Comparison of ENCODE assay signal across 7 mouse cellular contexts in the genomic region with DNA sequence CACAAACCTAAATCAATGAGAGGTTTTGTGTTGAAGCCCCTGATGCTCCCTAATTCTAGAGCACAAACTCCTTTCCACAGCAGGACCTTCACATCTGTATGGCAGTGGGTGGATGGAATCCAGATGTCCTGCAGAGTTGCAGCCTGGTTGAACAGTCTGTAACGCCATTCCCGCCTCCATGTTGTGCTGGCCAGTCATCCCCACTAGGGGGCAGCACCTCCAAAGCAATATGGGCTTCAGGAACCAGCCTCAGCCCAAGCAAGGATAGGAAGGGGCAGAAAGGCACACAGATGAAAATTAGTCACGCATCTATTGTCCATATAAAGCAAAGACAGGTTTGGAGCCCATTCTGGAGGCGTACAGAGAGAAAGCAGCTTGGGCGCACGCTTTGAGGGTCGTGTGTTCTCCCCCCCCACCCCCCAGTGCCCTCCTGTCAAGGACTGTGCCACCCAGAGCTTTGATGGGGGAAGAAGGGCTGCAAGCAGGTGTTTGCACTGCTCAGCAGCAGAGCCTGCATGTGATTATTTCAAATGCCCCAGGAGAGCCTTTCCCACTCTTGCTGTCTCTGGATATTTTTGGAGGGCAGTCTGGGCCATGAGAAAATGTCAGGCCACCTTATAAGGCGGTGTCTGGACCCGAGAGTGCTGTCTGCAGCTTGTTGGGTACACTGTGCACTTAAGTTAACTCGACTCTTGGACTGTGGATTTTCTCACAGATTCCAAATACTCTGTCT. TPM values are rescaled to one million over a fixed set of nuclear protein-coding genes. Genes with fewer than 3 reads are reported as not detected.
DNase-seq lines count a peak whose midpoint lies in the region; ATAC-seq and TF ChIP-seq lines count a peak whose summit lies in the region.

No protein-coding gene starts in this region.

- no peaks in the 10 kb centered on the region for H3K9me3 ChIP-seq in limb, embryonic 10.5 days (replicated peaks)
- H3K9me3 ChIP-seq in midbrain, postnatal 0 days (ENCODE audit: low read length): no peaks in the 10 kb centered on the region

- TF ChIP-seq CTCF in midbrain, postnatal 0 days (IDR thresholded peaks at IDR 0.05): peak; percentile 99

- peak overlapping the region; percentile 47 for H3K4me2 ChIP-seq in midbrain, postnatal 0 days (ENCODE audit: low read depth, low read length, poor library complexity, severe bottlenecking)

- no peak overlapping the region for H3K4me3 ChIP-seq in limb, embryonic 10.5 days
- peak overlapping the region; percentile 16; the same call in 1 of the 2 replicates for H3K4me3 ChIP-seq in midbrain, postnatal 0 days (ENCODE audit: low read depth, low read length)

- H3K36me3 ChIP-seq in limb, embryonic 10.5 days: peaks cover 10% of the 10 kb centered on the region; the same call in 1 of the 2 replicates
- H3K36me3 ChIP-seq in midbrain, postnatal 0 days (ENCODE audit: insufficient read depth, low read length): peaks cover 6% of the 10 kb centered on the region; the same call in 1 of the 2 replicates

- ATAC-seq in midbrain, postnatal 0 days (ENCODE audit: low FRiP score): peak; percentile 86

- peak; percentile 92 for DNase-seq in adrenal gland, postnatal 14 days
- DNase-seq in embryo, embryonic 9.5 days (ENCODE audit: extremely low spot score): peak; percentile 93
- peak; percentile 94 for DNase-seq in heart, adult 11 months
- DNase-seq in kidney, adult 18-20 months: peak; percentile 83
- DNase-seq in limb, embryonic 10.5 days (ENCODE audit: low spot score): peak; percentile 98
- peak; percentile 88 for DNase-seq in midbrain, postnatal 0 days (ENCODE audit: low spot score)
- DNase-seq in spleen, postnatal 14 days (ENCODE audit: low spot score in 2 of 2): peak; percentile 18 to 59

- WGBS in limb, embryonic 10.5 days: 40% methylated on average over 10 of the region's 10 CpGs
- WGBS in midbrain, postnatal 0 days: 20% methylated on average over 10 of the region's 10 CpGs

- no peaks in the 10 kb centered on the region for H3K27me3 ChIP-seq in limb, embryonic 10.5 days (ENCODE audit: low read depth, poor library complexity, severe bottlenecking)
- no peaks in the 10 kb centered on the region for H3K27me3 ChIP-seq in midbrain, postnatal 0 days (ENCODE audit: insufficient read depth, low read length)

- peaks cover 48% of the 10 kb centered on the region for H3K4me1 ChIP-seq in limb, embryonic 10.5 days
- H3K4me1 ChIP-seq in midbrain, postnatal 0 days (ENCODE audit: insufficient read depth, low read length): peaks cover 5% of the 10 kb centered on the region; the same call in 1 of the 2 replicates

- peak overlapping the region; percentile 38; the same call in 1 of the 2 replicates for H3K27ac ChIP-seq in limb, embryonic 10.5 days
- H3K27ac ChIP-seq in midbrain, postnatal 0 days (ENCODE audit: low read depth, low read length): peak overlapping the region; percentile 32

- peak overlapping the region; percentile 39; the same call in 1 of the 2 replicates for H3K9ac ChIP-seq in midbrain, postnatal 0 days (replicated peaks; ENCODE audit: low read length, poor library complexity, severe bottlenecking)

RNA-seq across cellular contexts. Expression of a gene that starts 44.1 kb away (rescaled TPM):
- total RNA-seq in adrenal gland, postnatal 14 days (2021): 6.3 and 8.9 TPM in 2 replicates
- 0.41 and 0.63 TPM in 2 replicates for polyA plus RNA-seq in limb, embryonic 10.5 days (2016; fragmentation: Nextera tagmentation; extraction: Ambion mirVana)
- 73.9 and 77.3 TPM in 2 replicates for total RNA-seq in midbrain, postnatal 0 days (2014; rRNA removed)
- 6.9 and 7.5 TPM in 2 replicates for polyA plus RNA-seq in midbrain, postnatal 0 days (2015; fragmentation: Nextera tagmentation; extraction: Ambion mirVana)

Comparison
In these comparisons a context has a peak if more than half of its experiments do, and no peak if none do; other contexts are left out.
1. DNase-seq: peak in every context shown above with its lines; median percentile 98 in limb, embryonic 10.5 days; 94 in heart, adult 11 months; 93 in embryo, embryonic 9.5 days; 92 in adrenal gland, postnatal 14 days; 88 in midbrain, postnatal 0 days; 83 in kidney, adult 18-20 months; 38 in spleen, postnatal 14 days.